ENCODE assay signal across 19 mouse cellular contexts in the genomic region with DNA sequence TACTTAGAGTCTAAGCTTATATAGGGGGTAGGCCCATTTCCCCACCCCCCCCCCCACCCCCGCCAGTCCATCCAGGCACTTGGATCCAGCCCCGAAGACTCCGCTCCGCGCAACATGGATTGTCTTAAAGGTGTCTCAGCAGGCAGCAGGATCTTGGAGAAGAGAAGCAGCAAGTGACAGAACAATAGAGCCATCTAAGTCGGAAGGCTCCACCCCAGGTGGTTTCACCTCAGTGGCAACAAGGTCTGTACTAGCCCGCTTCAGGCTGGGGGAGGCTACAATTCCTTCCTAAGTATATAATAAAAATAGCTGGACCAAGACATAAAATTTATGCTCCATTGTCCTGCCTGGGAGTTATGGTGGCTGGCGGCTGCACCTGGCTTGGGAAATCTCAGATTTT. TPM values are rescaled to one million over a fixed set of nuclear protein-coding genes. Genes with fewer than 3 reads are reported as not detected.
"Had no signal": no experiment of that assay in that cellular context is flagged by ENCODE, and none has a peak within 500 bp of the region (broad histone marks: within the 10 kb centered on the region; RNA-seq: fewer than 3 reads in every experiment).

No protein-coding gene starts in this region.

- H3K9me3 ChIP-seq: lung, embryonic 15.5 days; midbrain, embryonic 12.5 days; neural tube, embryonic 13.5 days; neural tube, embryonic 15.5 days had no signal

- DNase-seq: liver, postnatal 0 days; lung, adult 2 months; lung, postnatal 10 days; lung, postnatal 4 days; midbrain, embryonic 14.5 days; retina, postnatal 1 day; right cerebral cortex, adult 18-20 months; right cerebral cortex, postnatal 25 days; right cerebral cortex, postnatal 4 days; spleen, adult 18-20 months; thymus, adult 18-20 months; thymus, postnatal 14 days; thymus, postnatal 36 days had no signal

- H3K27ac ChIP-seq: lung, embryonic 15.5 days; midbrain, embryonic 10.5 days; midbrain, embryonic 12.5 days; neural tube, embryonic 13.5 days; neural tube, embryonic 15.5 days had no signal

- H3K4me3 ChIP-seq: lung, embryonic 15.5 days; midbrain, embryonic 10.5 days; midbrain, embryonic 12.5 days; myocyte; neural tube, embryonic 13.5 days; neural tube, embryonic 15.5 days had no signal

- H3K36me3 ChIP-seq: lung, embryonic 15.5 days; midbrain, embryonic 10.5 days; midbrain, embryonic 12.5 days; neural tube, embryonic 13.5 days; neural tube, embryonic 15.5 days had no signal

- H3K4me1 ChIP-seq: lung, embryonic 15.5 days; midbrain, embryonic 10.5 days; midbrain, embryonic 12.5 days; neural tube, embryonic 13.5 days; neural tube, embryonic 15.5 days had no signal

- H3K27me3 ChIP-seq: lung, embryonic 15.5 days; midbrain, embryonic 12.5 days; neural tube, embryonic 13.5 days; neural tube, embryonic 15.5 days had no signal

RNA-seq across cellular contexts. Expression of a gene that starts 48.3 kb away (rescaled TPM):
- polyA plus RNA-seq: myocyte had no signal
